Comparison of ENCODE assay signal across 10 mouse cellular contexts in genomic region chr2:127335078-127335541, GRCm38 (mm10). TPM values are rescaled to one million over a fixed set of nuclear protein-coding genes. Genes with fewer than 3 reads are reported as not detected.
A peak's percentile ranks its signal among the peaks of the same experiment; 100 is the strongest.
DNase-seq lines count a peak whose midpoint lies in the region; ATAC-seq and TF ChIP-seq lines count a peak whose summit lies in the region.
"Had no signal": no experiment of that assay in that cellular context is flagged by ENCODE, and none has a peak within 500 bp of the region (broad histone marks: within the 10 kb centered on the region; RNA-seq: fewer than 3 reads in every experiment).

No protein-coding gene starts in this region.

- TF ChIP-seq EP300 in lung, postnatal 0 days (IDR thresholded peaks at IDR 0.05), result no peak

- no peaks in the 10 kb centered on the region for H3K36me3 ChIP-seq in kidney, embryonic 16.5 days (ENCODE audit: insufficient read depth, low read length)
- H3K36me3 ChIP-seq in kidney, adult 2 months (ENCODE audit: control insufficient read depth, insufficient read depth, low read length), result no peaks in the 10 kb centered on the region
- no peaks in the 10 kb centered on the region for H3K36me3 ChIP-seq in embryonic facial prominence, embryonic 10.5 days (replicated peaks)
- H3K36me3 ChIP-seq in lung, postnatal 0 days (ENCODE audit: insufficient read depth, low read length), result no peaks in the 10 kb centered on the region
- H3K36me3 ChIP-seq: forebrain, embryonic 10.5 days had no signal

- H3K4me2 ChIP-seq in kidney, embryonic 16.5 days (replicated peaks; ENCODE audit: low read depth, low read length), result peak overlapping the region; percentile 88
- H3K4me2 ChIP-seq in lung, postnatal 0 days (replicated peaks; ENCODE audit: low read depth, low read length), result peak overlapping the region; percentile 83; the same call in 1 of the 2 replicates

- H3K4me1 ChIP-seq in kidney, embryonic 16.5 days (ENCODE audit: insufficient read depth, low read length), result peaks cover 27% of the 10 kb centered on the region
- H3K4me1 ChIP-seq in kidney, adult 2 months (ENCODE audit: control insufficient read depth, insufficient read depth, low read length), result no peaks in the 10 kb centered on the region
- H3K4me1 ChIP-seq in embryonic facial prominence, embryonic 10.5 days, result peaks cover 47% of the 10 kb centered on the region
- H3K4me1 ChIP-seq in lung, postnatal 0 days (ENCODE audit: insufficient read depth, low read depth, low read length), result no peaks in the 10 kb centered on the region

- H3K9me3 ChIP-seq in kidney, embryonic 16.5 days (ENCODE audit: low read length), result no peaks in the 10 kb centered on the region
- H3K9me3 ChIP-seq in embryonic facial prominence, embryonic 10.5 days, result no peaks in the 10 kb centered on the region
- no peaks in the 10 kb centered on the region for H3K9me3 ChIP-seq in lung, postnatal 0 days (ENCODE audit: low read length)
- H3K9me3 ChIP-seq: forebrain, embryonic 10.5 days had no signal

- H3K27me3 ChIP-seq in kidney, embryonic 16.5 days (ENCODE audit: insufficient read depth, low read length), result no peaks in the 10 kb centered on the region
- H3K27me3 ChIP-seq in kidney, adult 2 months (replicated peaks; ENCODE audit: control insufficient read depth, insufficient read depth, low read length), result no peaks in the 10 kb centered on the region
- peaks cover 59% of the 10 kb centered on the region for H3K27me3 ChIP-seq in embryonic facial prominence, embryonic 10.5 days (replicated peaks; ENCODE audit: low read depth, poor library complexity, severe bottlenecking)
- H3K27me3 ChIP-seq in lung, postnatal 0 days (replicated peaks; ENCODE audit: insufficient read depth, low read length), result no peaks in the 10 kb centered on the region; the same call in 1 of the 2 replicates

- no peak for DNase-seq in kidney, adult 2 months
- no peak for DNase-seq in embryonic facial prominence, embryonic 10.5 days (ENCODE audit: low spot score)
- no peak for DNase-seq in lung, postnatal 0 days (ENCODE audit: low spot score)
- DNase-seq in thymus, postnatal 0 days (ENCODE audit: low spot score), result peak; percentile 93
- no peak for DNase-seq in urinary bladder, postnatal 25 days (ENCODE audit: low spot score)
- no peak for DNase-seq in layer of hippocampus, postnatal 25 days (ENCODE audit: extremely low spot score in 1 of 2, low spot score in 1 of 2)
- no peak for DNase-seq in layer of hippocampus, adult 8-10 months (ENCODE audit: low spot score in 2 of 2)

- 0 out of 2 replicates have a peak, but pooled peaks have one; percentile 1 for ATAC-seq in kidney, embryonic 16.5 days (ENCODE audit: low FRiP score, low TSS enrichment)
- ATAC-seq in lung, postnatal 0 days, result no peak

- H3K4me3 ChIP-seq in kidney, embryonic 16.5 days (ENCODE audit: low read length), result no peak overlapping the region
- H3K4me3 ChIP-seq in kidney, adult 2 months (ENCODE audit: insufficient read depth, low read depth, low read length), result no peak overlapping the region
- 0 out of 2 replicates have a peak overlapping the region, but pooled peaks have one; percentile 59 for H3K4me3 ChIP-seq in embryonic facial prominence, embryonic 10.5 days
- H3K4me3 ChIP-seq in lung, postnatal 0 days (ENCODE audit: low read depth, low read length), result no peak overlapping the region

- WGBS in kidney, embryonic 16.5 days, result 31% methylated on average over 11 of the region's 11 CpGs
- 56% methylated on average over 11 of the region's 11 CpGs for WGBS in kidney, adult 2 months
- 42% methylated on average over 11 of the region's 11 CpGs for WGBS in embryonic facial prominence, embryonic 10.5 days
- WGBS in lung, postnatal 0 days, result 38% methylated on average over 11 of the region's 11 CpGs

- no peak for TF ChIP-seq POLR2A in kidney, adult 2 months (IDR thresholded peaks at IDR 0.05; ENCODE audit: low read depth, low read length)

- no peak for TF ChIP-seq CTCF in kidney, adult 2 months (conservative IDR thresholded peaks at IDR 0.05; ENCODE audit: insufficient read depth, insufficient read length, low read depth, low read length)
- TF ChIP-seq CTCF in lung, postnatal 0 days (IDR thresholded peaks at IDR 0.05), result no peak

- 0 out of 2 replicates have a peak overlapping the region, but pooled peaks have one; percentile 29 for H3K9ac ChIP-seq in kidney, embryonic 16.5 days (replicated peaks; ENCODE audit: low read length)
- no peak overlapping the region for H3K9ac ChIP-seq in lung, postnatal 0 days (replicated peaks; ENCODE audit: low read depth)

- H3K27ac ChIP-seq in kidney, embryonic 16.5 days (ENCODE audit: low read length), result peak overlapping the region; percentile 74; the same call in 1 of the 2 replicates
- no peak overlapping the region for H3K27ac ChIP-seq in kidney, adult 2 months (ENCODE audit: insufficient read depth, low read depth, low read length)
- no peak overlapping the region for H3K27ac ChIP-seq in embryonic facial prominence, embryonic 10.5 days (replicated peaks)
- no peak overlapping the region for H3K27ac ChIP-seq in lung, postnatal 0 days (ENCODE audit: low read length)

RNA-seq across cellular contexts. Expression of gene Dusp2, which starts 0.8 kb away (rescaled TPM):
- polyA plus RNA-seq in kidney, embryonic 16.5 days (2015; fragmentation: Nextera tagmentation; extraction: Ambion mirVana), result 7.8 and 8.3 TPM in 2 replicates
- 1.0 and 5.7 TPM in 2 replicates for polyA plus RNA-seq in kidney, adult 2 months (2012; rRNA removed)
- polyA plus RNA-seq in embryonic facial prominence, embryonic 10.5 days (2016; fragmentation: Nextera tagmentation; extraction: Ambion mirVana), result 3.3 and 3.6 TPM in 2 replicates
- polyA plus RNA-seq in lung, postnatal 0 days (2015; fragmentation: Nextera tagmentation; extraction: Ambion mirVana), result 3.6 and 4.3 TPM in 2 replicates
- polyA plus RNA-seq in thymus, postnatal 0 days (2015; fragmentation: Nextera tagmentation; extraction: Ambion mirVana), result 145 and 188 TPM in 2 replicates
- total RNA-seq in layer of hippocampus, postnatal 25 days (2021), result 1 to 10 TPM; 1.2 to 1.3 TPM
- total RNA-seq in layer of hippocampus, adult 8-10 months (2022), result 1 to 10 TPM in 3 of 4 experiments, under 1 TPM in 1; 0.99 to 1.6 (median 1.2) TPM

RNA-seq across cellular contexts. Expression of gene Astl, which starts 3.3 kb away (rescaled TPM):
- polyA plus RNA-seq in kidney, embryonic 16.5 days (2015; fragmentation: Nextera tagmentation; extraction: Ambion mirVana), result not detected in 2 replicates
- polyA plus RNA-seq in kidney, adult 2 months (2012; rRNA removed), result not detected in 2 replicates
- 0.09 and 0.15 TPM in 2 replicates for polyA plus RNA-seq in embryonic facial prominence, embryonic 10.5 days (2016; fragmentation: Nextera tagmentation; extraction: Ambion mirVana)
- not detected in 2 replicates for polyA plus RNA-seq in lung, postnatal 0 days (2015; fragmentation: Nextera tagmentation; extraction: Ambion mirVana)
- 0.14 and 0.39 TPM in 2 replicates for polyA plus RNA-seq in thymus, postnatal 0 days (2015; fragmentation: Nextera tagmentation; extraction: Ambion mirVana)
- total RNA-seq in layer of hippocampus, postnatal 25 days (2021), result not detected
- total RNA-seq in layer of hippocampus, adult 8-10 months (2022), result not detected
- polyA plus RNA-seq: forebrain, embryonic 10.5 days; urinary bladder, adult 2 months had no signal

RNA-seq across cellular contexts. Expression of gene Adra2b, which starts 27.9 kb away (rescaled TPM):
- polyA plus RNA-seq in kidney, embryonic 16.5 days (2015; fragmentation: Nextera tagmentation; extraction: Ambion mirVana), result 7.2 and 7.8 TPM in 2 replicates
- 64.7 and 68.2 TPM in 2 replicates for polyA plus RNA-seq in kidney, adult 2 months (2012; rRNA removed)
- polyA plus RNA-seq in embryonic facial prominence, embryonic 10.5 days (2016; fragmentation: Nextera tagmentation; extraction: Ambion mirVana), result 1.9 and 2.2 TPM in 2 replicates
- polyA plus RNA-seq in lung, postnatal 0 days (2015; fragmentation: Nextera tagmentation; extraction: Ambion mirVana), result 0.10 and 0.30 TPM in 2 replicates
- polyA plus RNA-seq in thymus, postnatal 0 days (2015; fragmentation: Nextera tagmentation; extraction: Ambion mirVana), result 0.47 and 0.50 TPM in 2 replicates
- total RNA-seq in layer of hippocampus, postnatal 25 days (2021), result under 1 TPM; 0.14 to 0.15 TPM
- under 1 TPM in 3 of 4 experiments, not detected in 1; 0.09 to 0.41 (median 0.12) TPM for total RNA-seq in layer of hippocampus, adult 8-10 months (2022)

Comparison
In these comparisons a context has a peak if more than half of its experiments do, and no peak if none do; other contexts are left out.
1. RNA of gene Dusp2, which starts 0.8 kb away (polyA plus RNA-seq): 145 to 188 TPM in thymus, postnatal 0 days; 7.8 to 8.3 TPM in kidney, embryonic 16.5 days, 1.0 to 5.7 TPM in kidney, adult 2 months, 3.6 to 4.3 TPM in lung, postnatal 0 days and 3.3 to 3.6 TPM in embryonic facial prominence, embryonic 10.5 days; every median in the first group is over 10 times any median in the second.